ENCODE assay signal across 13 mouse cellular contexts in the genomic region with DNA sequence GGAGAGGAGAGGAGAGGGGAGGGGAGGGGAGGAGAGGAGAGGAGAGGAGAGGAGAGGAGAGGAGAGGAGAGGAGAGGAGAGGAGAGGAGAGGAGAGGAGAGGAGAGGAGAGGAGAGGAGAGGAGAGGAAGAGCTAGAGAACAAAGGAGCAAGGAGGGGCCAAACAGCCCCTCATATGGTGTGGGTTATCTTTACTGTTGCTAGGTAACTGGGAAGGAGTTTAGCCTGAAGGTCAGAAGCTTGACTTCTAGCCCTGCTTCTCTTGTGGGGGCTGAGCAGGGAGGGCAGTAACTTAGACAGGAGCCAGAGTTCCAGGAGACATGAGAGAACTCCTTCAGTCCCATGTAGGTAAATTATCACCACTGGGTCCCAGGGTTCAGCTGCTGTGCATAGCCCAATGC. TPM values are rescaled to one million over a fixed set of nuclear protein-coding genes. Genes with fewer than 3 reads are reported as not detected.
"Had no signal": no experiment of that assay in that cellular context is flagged by ENCODE, and none has a peak within 500 bp of the region (broad histone marks: within the 10 kb centered on the region; RNA-seq: fewer than 3 reads in every experiment).

No protein-coding gene starts in this region.

RNA-seq across cellular contexts. Expression of gene Gm26741, which starts 60.0 kb away (rescaled TPM):
- polyA plus RNA-seq: lung, embryonic 14.5 days; lung, embryonic 16.5 days; midbrain, embryonic 11.5 days; midbrain, embryonic 13.5 days; midbrain, embryonic 15.5 days; myocyte; neural tube, embryonic 11.5 days; neural tube, embryonic 13.5 days; neural tube, embryonic 15.5 days; small intestine, adult 2 months; stomach, embryonic 14.5 days; stomach, embryonic 16.5 days; thymus, postnatal 0 days had no signal
